Mouse (Mus musculus): ENCODE results near the gene Grik3. TPM values are rescaled to one million over a fixed set of nuclear protein-coding genes. Genes with fewer than 3 reads are reported as not detected.

The Grik3 gene
- total RNA-seq (2023), result not detected in 4 replicates

DNA sequence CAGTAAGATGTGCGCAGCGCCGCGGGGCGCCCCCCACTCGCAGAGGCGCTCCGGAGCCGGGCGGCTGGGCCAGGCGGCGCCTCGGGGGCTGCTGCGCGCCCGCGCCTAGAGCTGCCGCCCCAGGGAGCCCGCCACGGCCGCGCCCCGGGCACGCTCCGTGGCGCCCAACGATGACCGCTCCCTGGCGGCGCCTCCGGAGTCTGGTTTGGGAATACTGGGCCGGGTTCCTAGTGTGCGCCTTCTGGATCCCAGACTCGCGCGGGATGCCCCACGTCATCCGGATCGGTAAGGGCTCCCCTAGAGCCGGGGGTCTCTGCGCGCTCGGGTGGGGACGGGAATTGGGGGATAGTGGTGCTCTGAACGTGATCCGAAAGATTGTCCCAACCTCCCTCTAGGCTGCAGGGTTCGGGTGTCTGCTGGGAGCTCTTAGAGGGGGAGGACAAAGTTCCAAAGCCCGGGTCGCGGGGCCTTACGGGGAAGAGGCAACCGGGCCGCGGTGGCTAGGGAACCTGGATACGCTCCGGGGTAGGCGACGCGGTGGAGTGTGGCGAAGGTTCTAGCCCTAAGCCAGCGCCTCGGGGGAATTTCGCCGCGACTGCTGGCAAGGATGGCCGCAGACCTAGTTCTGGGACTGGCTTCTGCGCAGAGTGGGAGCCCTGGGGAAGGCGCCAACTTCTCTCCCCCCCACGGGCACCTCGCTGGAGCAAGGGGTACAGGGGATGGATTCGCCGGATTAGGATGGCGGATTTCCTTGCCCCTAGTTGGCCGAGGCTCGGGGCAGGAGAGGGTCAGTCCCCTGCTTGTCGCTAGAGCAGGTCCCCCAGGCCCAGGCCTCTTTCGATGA lies at the start of gene Grik3:
Gene Grik3, plus strand, starts transcription at position 40 of the 844 bp plus-strand sequence.

Measured in B cell, adult 62 days (primary cell).